Mouse (Mus musculus): Measurements from ENCODE around the gene Tgm1. TPM values are rescaled to one million over a fixed set of nuclear protein-coding genes. Genes with fewer than 3 reads are reported as not detected.
"Not testable (repeated sequence)": the region's sequence is repeated elsewhere in the genome, so short reads cannot be mapped to it uniquely, and the experiment has no call there.

Tgm1 gene
- total RNA-seq (2021), result under 1 TPM in 1 of 2 experiments, not detected in 1; 0.32 TPM

GRCm38 (mm10) chr14:55713729-55714122 lies at the start of gene Tgm1:
TSS of gene Tgm1 (minus strand) at chr14:55713926.
- intact Hi-C loops (cut with DNase I), result no loop called here
- DNase-seq, result no peak

- intact Hi-C loops (cut with DNase I), result no loop called here
- DNase-seq, result no peak
Measured at GRCm38 (mm10) chr14:55763166-55763565, 49.4 kb upstream of the Tgm1 start.

- DNase-seq, result peak; percentile 56
- intact Hi-C loops (cut with DNase I), result no loop called here
Measured at GRCm38 (mm10) chr14:55762001-55762821, 48.5 kb upstream of the Tgm1 start.

- intact Hi-C loops (cut with DNase I), result no loop called here
- DNase-seq, result no peak
Measured at GRCm38 (mm10) chr14:55761163-55761562, 47.4 kb upstream of the Tgm1 start, which contains the start of gene Ltb4r2. TSS of gene Ltb4r2 (plus strand) at chr14:55761428.

GRCm38 (mm10) chr14:55760156-55760555 lies 46.4 kb upstream of the Tgm1 start:
- DNase-seq, result peak; percentile 86
- intact Hi-C loops (cut with DNase I), result not testable (repeated sequence)

- DNase-seq, result peak; percentile 38
- intact Hi-C loops (cut with DNase I), result no loop called here
Measured at GRCm38 (mm10) chr14:55758363-55758784, 44.6 kb upstream of the Tgm1 start, which contains the start of gene Cideb. TSS of gene Cideb (minus strand) at chr14:55758458.

- intact Hi-C loops (cut with DNase I), result no loop called here
- no peak for DNase-seq
Measured at GRCm38 (mm10) chr14:55757566-55757965, 43.8 kb upstream of the Tgm1 start.

- intact Hi-C loops (cut with DNase I), result no loop called here
- DNase-seq, result no peak
Measured at GRCm38 (mm10) chr14:55747051-55747847, 33.5 kb upstream of the Tgm1 start.

GRCm38 (mm10) chr14:55745861-55746237 lies 32.1 kb upstream of the Tgm1 start:
- intact Hi-C loops (cut with DNase I), result loop anchor here (2.0 kb wide), 1 partner anchor 61 kb away; no protein-coding TSS in a partner anchor
- DNase-seq, result no peak

- intact Hi-C loops (cut with DNase I), result loop anchor here (2.0 kb wide), 1 partner anchor 61 kb away; no protein-coding TSS in a partner anchor
- DNase-seq, result peak; percentile 90
Measured at GRCm38 (mm10) chr14:55745180-55745860, 31.6 kb upstream of the Tgm1 start, which contains the start of the genes Dhrs1 and Nop9. TSS of gene Dhrs1 (minus strand) at chr14:55745690. TSS of gene Nop9 (plus strand) at chr14:55745693.

GRCm38 (mm10) chr14:55743711-55744110 lies 30.0 kb upstream of the Tgm1 start:
- intact Hi-C loops (cut with DNase I), result loop anchor here (2.0 kb wide), 1 partner anchor 59 kb away; no protein-coding TSS in a partner anchor
- peak; percentile 82 for DNase-seq

- DNase-seq, result no peak
- intact Hi-C loops (cut with DNase I), result no loop called here
Measured at GRCm38 (mm10) chr14:55737086-55737687, 23.5 kb upstream of the Tgm1 start.

GRCm38 (mm10) chr14:55735758-55736157 lies 22.0 kb upstream of the Tgm1 start:
- DNase-seq, result no peak
- intact Hi-C loops (cut with DNase I), result no loop called here

GRCm38 (mm10) chr14:55735334-55735733 lies 21.6 kb upstream of the Tgm1 start:
- intact Hi-C loops (cut with DNase I), result no loop called here
- no peak for DNase-seq

GRCm38 (mm10) chr14:55734869-55735268 lies 21.1 kb upstream of the Tgm1 start:
- no peak for DNase-seq
- intact Hi-C loops (cut with DNase I), result no loop called here

- intact Hi-C loops (cut with DNase I), result no loop called here
- no peak for DNase-seq
Measured at GRCm38 (mm10) chr14:55733889-55734288, 20.2 kb upstream of the Tgm1 start.

- peak; percentile 56 for DNase-seq
- intact Hi-C loops (cut with DNase I), result no loop called here
Measured at GRCm38 (mm10) chr14:55730531-55731032, 16.9 kb upstream of the Tgm1 start.

GRCm38 (mm10) chr14:55730116-55730515 lies 16.4 kb upstream of the Tgm1 start:
- intact Hi-C loops (cut with DNase I), result no loop called here
- DNase-seq, result no peak

GRCm38 (mm10) chr14:55727889-55728685 lies 14.4 kb upstream of the Tgm1 start:
- intact Hi-C loops (cut with DNase I), result no loop called here
- no peak for DNase-seq

Data from left cerebral cortex, postnatal 4 days (tissue).